Mouse (Mus musculus) intestine, embryonic 16.5 days (tissue): ENCODE measurements around the gene Prnd. TPM values are rescaled to one million over a fixed set of nuclear protein-coding genes. Genes with fewer than 3 reads are reported as not detected.

Source experiments
- ATAC-seq: fragments of 200-750 bp; cut with Nextera tagmentation; 2 replicates; pipeline ENCODE4 v1.8.0; 2017; ENCODE audit warnings: moderate TSS enrichment, moderate library complexity
- H3K27ac ChIP-seq: fragments of 300-500 bp; sonication (generic); 2 replicates; pipeline ENCODE4 v1.5.1; 2014; ENCODE audit warnings: mild to moderate bottlenecking, low read length
- H3K27me3 ChIP-seq: fragments of 300-500 bp; sonication (generic); replicated peaks from 2 replicates; pipeline ENCODE4 v1.6.1; 2014; ENCODE audit warnings: low read length, control low read depth, mixed read lengths; ENCODE audit not compliant: control insufficient read depth, insufficient read depth
- H3K36me3 ChIP-seq: fragments of 300-500 bp; sonication (generic); 2 replicates; pipeline ENCODE4 v1.6.1; 2014; ENCODE audit warnings: low read length, control low read depth; ENCODE audit not compliant: control insufficient read depth, insufficient read depth
- H3K4me1 ChIP-seq: fragments of 300-500 bp; sonication (generic); 2 replicates; pipeline ENCODE4 v1.6.1; 2014; ENCODE audit warnings: low read length, control low read depth, mixed read lengths; ENCODE audit not compliant: control insufficient read depth, insufficient read depth
- H3K4me2 ChIP-seq: fragments of 300-500 bp; sonication (generic); 2 replicates; pipeline ENCODE4 v1.6.1; 2014; ENCODE audit warnings: low read depth, low read length, control low read depth
- H3K4me3 ChIP-seq: fragments of 300-500 bp; sonication (generic); 2 replicates; pipeline ENCODE4 v1.5.1; 2014; ENCODE audit warnings: mild to moderate bottlenecking, low read length
- H3K9ac ChIP-seq: fragments of 300-500 bp; sonication (generic); 2 replicates; pipeline ENCODE4 v1.6.1; 2014; ENCODE audit warnings: low read depth, low read length
- H3K9me3 ChIP-seq: fragments of 300-500 bp; sonication (generic); 2 replicates; pipeline ENCODE4 v1.6.1; 2016; ENCODE audit warnings: low read length, control low read depth; ENCODE audit not compliant: control insufficient read depth
- WGBS: fragments of 180-500 bp; shearing (Covaris S2); extraction: QIAGEN DNeasy Blood & Tissue Kit; methylation state at CpG from one replicate; pipeline ENCODE4 v1.1.7; 2014; 5-methylcytosine and 5-hydroxymethylcytosine counted together
- polyA plus RNA-seq: library from polyadenylated mRNA; unstranded; fragments of >200 nt; fragmentation: Nextera tagmentation; extraction: Ambion mirVana; gene quantifications from 2 replicates; pipeline ENCODE4 v1.2.1, GENCODE M21; 2015

Prnd gene
- polyA plus RNA-seq, 1 experiment from 2014 or later = 28.8 TPM

DNA sequence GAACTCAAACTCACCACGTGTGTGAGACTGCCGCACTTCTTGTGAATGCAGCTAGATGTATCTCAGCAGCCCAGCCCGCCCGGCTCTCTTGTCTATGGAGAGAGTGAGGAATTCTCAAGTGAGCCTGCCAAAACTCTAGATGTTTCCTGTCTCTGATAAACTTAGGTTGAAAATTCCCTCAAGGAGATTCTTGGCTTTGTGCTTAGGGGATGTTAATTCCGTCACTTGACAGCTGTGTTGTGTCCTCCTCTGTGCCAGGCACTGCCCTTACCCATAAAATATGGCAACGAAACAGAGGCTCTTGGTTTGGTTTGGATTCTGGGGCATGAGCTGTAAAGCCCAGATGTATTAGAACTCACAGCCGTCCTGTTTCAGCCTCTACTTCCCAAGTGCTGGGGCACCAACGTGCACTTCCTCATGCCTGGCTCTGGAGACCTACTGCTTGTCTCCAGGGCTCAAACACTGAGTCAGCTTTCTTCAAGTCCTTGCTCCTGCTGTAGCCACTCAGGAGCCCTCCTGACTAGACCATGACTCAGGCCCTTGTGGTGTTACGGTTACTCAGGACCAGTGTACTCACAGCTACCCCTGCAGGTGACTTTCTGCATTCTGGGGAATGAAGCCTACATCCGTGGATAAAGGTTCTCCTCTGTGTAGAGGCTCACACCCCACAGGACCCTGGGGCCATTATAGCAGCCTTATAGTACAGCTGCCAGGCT, 15.1 kb upstream of the Prnd start:
- no peak overlapping the region for H3K27ac ChIP-seq
- H3K27me3 ChIP-seq = no peaks in the 10 kb centered on the region
- no peak overlapping the region for H3K4me2 ChIP-seq
- no peak for ATAC-seq
- H3K4me1 ChIP-seq = 0 out of 2 replicates have a peak, but pooled peaks cover 5% of the 10 kb centered on the region
- WGBS = 61% methylated on average over 10 of the region's 10 CpGs
- H3K9ac ChIP-seq = no peak overlapping the region
- no peak overlapping the region for H3K4me3 ChIP-seq
- H3K9me3 ChIP-seq = no peaks in the 10 kb centered on the region
- no peaks in the 10 kb centered on the region for H3K36me3 ChIP-seq

DNA sequence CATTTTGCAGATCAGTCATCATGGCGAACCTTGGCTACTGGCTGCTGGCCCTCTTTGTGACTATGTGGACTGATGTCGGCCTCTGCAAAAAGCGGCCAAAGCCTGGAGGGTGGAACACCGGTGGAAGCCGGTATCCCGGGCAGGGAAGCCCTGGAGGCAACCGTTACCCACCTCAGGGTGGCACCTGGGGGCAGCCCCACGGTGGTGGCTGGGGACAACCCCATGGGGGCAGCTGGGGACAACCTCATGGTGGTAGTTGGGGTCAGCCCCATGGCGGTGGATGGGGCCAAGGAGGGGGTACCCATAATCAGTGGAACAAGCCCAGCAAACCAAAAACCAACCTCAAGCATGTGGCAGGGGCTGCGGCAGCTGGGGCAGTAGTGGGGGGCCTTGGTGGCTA, 14.3 kb upstream of the Prnd start:
- Histone ChIP-seq H3K27me3 (no peaks in the 10 kb centered on the region), H3K27ac (no peak overlapping the region), H3K9me3 (no peaks in the 10 kb centered on the region), H3K4me2 (no peak overlapping the region), H3K4me3 (no peak overlapping the region), H3K9ac (no peak overlapping the region), H3K4me1 (0 out of 2 replicates have a peak, but pooled peaks cover 5% of the 10 kb centered on the region), H3K36me3 (no peaks in the 10 kb centered on the region)
- no peak for ATAC-seq
- 97% methylated on average over 10 of the region's 10 CpGs for WGBS

DNA sequence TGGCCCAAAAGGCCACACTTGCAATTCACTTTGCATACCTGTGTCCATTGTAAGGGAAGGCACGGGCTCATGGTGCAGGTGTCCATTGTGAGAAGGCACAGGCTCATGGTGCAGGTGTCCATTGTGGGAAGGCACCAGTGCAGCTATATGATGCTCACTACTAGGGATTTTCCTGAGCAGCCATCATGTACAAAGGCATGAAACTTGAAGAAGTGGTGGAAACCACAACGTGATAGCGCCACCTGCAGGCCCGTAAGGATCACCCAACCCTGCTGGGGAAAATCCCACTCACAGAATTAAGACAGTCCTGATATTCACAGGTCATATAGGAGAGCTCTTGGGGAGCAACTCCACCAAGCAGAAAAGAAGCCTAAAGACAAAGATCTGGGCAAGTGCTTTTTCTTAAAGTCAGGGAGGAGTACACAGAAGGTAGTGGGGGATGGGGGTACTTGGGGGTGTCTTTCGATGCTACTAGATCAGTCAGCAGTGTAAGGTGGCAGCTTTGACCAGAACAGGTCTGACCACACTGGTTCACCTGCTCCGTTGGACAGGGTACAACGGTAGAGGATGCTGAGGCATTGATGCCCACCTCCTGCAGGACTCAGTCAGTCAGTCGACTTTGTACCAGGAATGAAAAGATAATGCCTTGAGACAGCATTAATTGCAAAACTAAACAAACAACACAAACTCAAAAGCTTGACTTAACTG, 11.1 kb upstream of the Prnd start:
- ATAC-seq = no peak

DNA sequence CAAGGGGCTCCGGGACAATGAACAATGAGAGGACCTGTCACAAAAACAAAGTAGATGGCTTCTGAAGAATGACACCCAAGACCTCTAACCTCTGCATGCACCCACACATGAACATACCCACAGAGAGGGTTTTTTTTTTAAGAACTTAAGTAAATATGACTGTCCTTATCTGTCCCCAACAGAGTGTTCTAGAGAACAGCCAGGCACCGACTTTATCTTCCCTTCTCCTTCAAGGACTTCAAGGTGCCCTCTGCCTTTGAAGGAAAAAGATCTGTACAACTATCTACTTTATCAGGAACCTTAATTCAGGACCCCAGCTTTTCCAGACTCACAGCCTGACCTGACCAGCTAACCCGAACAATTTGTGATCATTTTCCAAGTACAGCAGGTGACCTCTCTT, 10.2 kb upstream of the Prnd start:
- WGBS = 71% methylated on average over 3 of the region's 3 CpGs
- H3K4me3 ChIP-seq = no peak overlapping the region

More for the DNA sequence above, 11.1 kb upstream of the Prnd start:
- Histone ChIP-seq H3K4me1 (no peaks in the 10 kb centered on the region), H3K9me3 (no peaks in the 10 kb centered on the region), H3K9ac (no peak overlapping the region), H3K36me3 (no peaks in the 10 kb centered on the region), H3K4me3 (no peak overlapping the region), H3K27me3 (no peaks in the 10 kb centered on the region), H3K27ac (no peak overlapping the region), H3K4me2 (no peak overlapping the region)
- 36% methylated on average over 8 of the region's 8 CpGs for WGBS

DNA sequence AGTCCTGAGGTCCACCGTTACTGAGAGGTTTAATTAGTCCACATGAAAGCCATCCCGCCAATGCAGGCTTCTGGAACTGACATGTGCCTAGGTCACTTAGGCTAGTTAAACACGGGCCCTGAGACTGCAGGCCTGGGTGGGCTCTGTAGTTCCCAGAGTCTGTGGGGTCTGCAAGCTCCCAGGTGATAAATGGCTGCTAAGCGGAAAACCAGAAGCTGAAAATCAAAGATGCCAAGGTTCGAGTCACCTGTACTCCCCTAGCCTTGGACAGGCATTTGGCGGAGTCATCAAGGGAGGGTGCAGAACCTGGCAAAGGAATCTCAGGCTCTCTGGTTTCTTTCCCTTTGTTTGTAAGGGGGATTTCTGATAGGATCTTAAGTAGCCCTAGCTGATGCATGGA, 9.2 kb upstream of the Prnd start:
- H3K9ac ChIP-seq = no peak overlapping the region
- no peak overlapping the region for H3K27ac ChIP-seq
- H3K36me3 ChIP-seq = no peaks in the 10 kb centered on the region
- H3K4me3 ChIP-seq = no peak overlapping the region
- H3K4me1 ChIP-seq = no peaks in the 10 kb centered on the region
- H3K4me2 ChIP-seq = no peak overlapping the region
- no peak for ATAC-seq
- no peaks in the 10 kb centered on the region for H3K27me3 ChIP-seq
- H3K9me3 ChIP-seq = no peaks in the 10 kb centered on the region
- 70% methylated on average over 6 of the region's 6 CpGs for WGBS

More for the DNA sequence above, 10.2 kb upstream of the Prnd start:
- no peak for ATAC-seq
- Histone ChIP-seq H3K9ac (no peak overlapping the region), H3K27ac (no peak overlapping the region), H3K9me3 (no peaks in the 10 kb centered on the region), H3K36me3 (no peaks in the 10 kb centered on the region), H3K27me3 (no peaks in the 10 kb centered on the region), H3K4me1 (no peaks in the 10 kb centered on the region), H3K4me2 (no peak overlapping the region)

DNA sequence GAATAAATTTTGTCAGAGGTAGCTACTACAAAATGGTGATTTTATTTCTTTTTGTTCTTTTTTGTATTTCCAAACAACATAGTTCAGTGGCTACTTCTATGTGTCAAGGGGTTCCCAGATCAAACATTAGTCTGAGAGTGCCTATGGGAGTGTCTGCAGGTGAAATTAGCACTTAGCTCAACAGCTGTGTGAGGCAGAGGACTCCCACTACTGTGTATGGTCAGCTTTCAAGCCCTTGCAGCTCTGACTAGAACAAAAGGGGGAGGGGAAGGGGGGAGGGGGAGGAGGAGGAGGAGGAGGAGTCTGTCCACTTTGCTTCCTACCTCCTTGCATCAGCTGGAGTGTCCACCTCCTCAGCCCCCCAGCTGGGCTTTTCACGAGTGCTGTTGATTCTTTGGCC, 6.3 kb upstream of the Prnd start:
- Histone ChIP-seq H3K4me1 (no peaks in the 10 kb centered on the region), H3K27me3 (no peaks in the 10 kb centered on the region), H3K9me3 (no peaks in the 10 kb centered on the region), H3K27ac (no peak overlapping the region), H3K4me2 (no peak overlapping the region), H3K4me3 (no peak overlapping the region), H3K9ac (no peak overlapping the region), H3K36me3 (no peaks in the 10 kb centered on the region)
- WGBS = 30% methylated on average over 1 of the region's 1 CpGs
- no peak for ATAC-seq

DNA sequence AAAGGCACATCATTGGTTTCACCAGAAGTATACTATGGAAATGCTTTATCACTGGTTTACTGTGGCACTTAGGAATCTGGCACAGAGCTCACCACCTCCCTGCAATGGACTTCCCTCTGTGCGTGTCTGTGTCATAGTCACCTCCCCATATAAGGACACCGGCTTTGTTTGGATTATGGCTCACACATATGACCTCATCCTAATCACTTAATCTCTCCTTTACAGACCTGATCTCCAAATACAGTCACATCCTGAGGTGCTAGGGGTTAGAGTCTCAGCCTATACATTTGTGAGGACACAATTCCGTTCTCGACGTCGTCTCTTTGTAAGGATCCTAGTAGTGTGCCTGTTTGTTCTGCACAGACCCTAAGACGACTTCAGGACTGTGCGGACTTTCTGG, 5.4 kb upstream of the Prnd start:
- Histone ChIP-seq H3K36me3 (no peaks in the 10 kb centered on the region), H3K27me3 (no peaks in the 10 kb centered on the region), H3K27ac (no peak overlapping the region), H3K4me1 (no peaks in the 10 kb centered on the region), H3K9ac (no peak overlapping the region), H3K4me3 (no peak overlapping the region), H3K4me2 (no peak overlapping the region), H3K9me3 (no peaks in the 10 kb centered on the region)
- 72% methylated on average over 8 of the region's 8 CpGs for WGBS
- ATAC-seq = no peak

DNA sequence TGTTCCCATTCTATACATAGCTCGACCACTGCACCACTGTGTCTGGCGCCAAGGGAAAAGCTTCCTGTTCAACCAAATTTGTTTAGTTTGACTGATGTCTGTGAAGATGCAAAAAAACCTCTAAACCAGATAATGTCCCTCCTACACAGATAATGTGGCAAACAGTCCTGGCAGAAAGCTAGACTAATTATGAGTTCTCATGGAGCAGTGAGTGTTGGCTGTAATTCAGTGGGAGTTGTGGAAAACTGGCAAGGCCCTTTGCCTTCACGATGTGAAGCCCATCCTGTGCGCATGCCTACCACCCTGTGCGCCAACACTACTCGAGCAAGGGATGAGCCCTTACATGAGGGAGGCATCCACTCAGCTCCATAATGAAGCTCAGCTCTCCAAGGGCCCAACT, 4.9 kb upstream of the Prnd start:
- no peak overlapping the region for H3K4me3 ChIP-seq
- no peak overlapping the region for H3K9ac ChIP-seq
- H3K27ac ChIP-seq = no peak overlapping the region
- H3K4me1 ChIP-seq = no peaks in the 10 kb centered on the region
- no peak overlapping the region for H3K4me2 ChIP-seq
- 76% methylated on average over 6 of the region's 6 CpGs for WGBS
- no peaks in the 10 kb centered on the region for H3K36me3 ChIP-seq
- H3K9me3 ChIP-seq = no peaks in the 10 kb centered on the region
- H3K27me3 ChIP-seq = no peaks in the 10 kb centered on the region
- no peak for ATAC-seq

DNA sequence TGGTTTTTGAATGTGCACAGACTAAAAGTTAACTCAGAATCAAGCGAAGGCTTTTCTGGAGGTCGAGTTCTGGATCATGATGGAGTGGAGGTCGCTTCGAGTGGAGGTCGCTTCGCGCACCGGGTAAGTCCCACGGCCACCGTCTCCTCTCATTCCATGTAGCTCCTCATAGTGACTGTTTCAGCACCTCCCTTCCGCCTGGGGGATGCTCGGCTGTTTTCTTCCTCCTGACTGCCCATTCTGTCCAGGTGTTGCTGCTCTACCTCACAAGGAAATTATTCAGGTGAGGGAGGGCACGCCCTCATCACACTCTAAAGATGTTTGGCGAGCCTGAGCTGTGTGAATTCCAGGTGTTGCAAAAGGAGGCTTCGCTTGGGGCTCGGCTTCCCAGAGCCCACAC, 4.3 kb upstream of the Prnd start:
- no peak overlapping the region for H3K4me2 ChIP-seq
- no peak overlapping the region for H3K4me3 ChIP-seq
- WGBS = 83% methylated on average over 16 of the region's 16 CpGs
- H3K9ac ChIP-seq = no peak overlapping the region
- H3K27me3 ChIP-seq = no peaks in the 10 kb centered on the region
- H3K9me3 ChIP-seq = no peaks in the 10 kb centered on the region
- no peak overlapping the region for H3K27ac ChIP-seq
- no peak for ATAC-seq
- no peaks in the 10 kb centered on the region for H3K4me1 ChIP-seq
- H3K36me3 ChIP-seq = no peaks in the 10 kb centered on the region
